Mouse (Mus musculus) midbrain, embryonic 14.5 days (tissue): ENCODE measurements around the gene Chka. TPM values are rescaled to one million over a fixed set of nuclear protein-coding genes. Genes with fewer than 3 reads are reported as not detected.

Experiments used
- ATAC-seq: fragments of 200-750 bp; cut with Nextera tagmentation; 2 replicates; pipeline ENCODE4 v1.8.0; 2017; ENCODE audit warnings: moderate number of reproducible peaks, moderate library complexity; ENCODE audit not compliant: low FRiP score, low TSS enrichment
- DNase-seq: peaks from one replicate; pipeline ENCODE4 v3.0.0-alpha.2; 2015
- H3K27ac ChIP-seq: fragments of 300-500 bp; sonication (generic); replicated peaks from 2 replicates; pipeline ENCODE4 v1.5.1; 2014; ENCODE audit warnings: mild to moderate bottlenecking, low read depth, low read length, moderate library complexity
- H3K27me3 ChIP-seq: fragments of 300-500 bp; sonication (generic); 2 replicates; pipeline ENCODE4 v1.6.1; 2014; ENCODE audit warnings: low read length, control low read depth, mixed read lengths; ENCODE audit not compliant: control insufficient read depth, insufficient read depth
- H3K36me3 ChIP-seq: fragments of 300-500 bp; sonication (generic); 2 replicates; pipeline ENCODE4 v1.6.1; 2014; ENCODE audit warnings: low read length, control low read depth; ENCODE audit not compliant: control insufficient read depth, insufficient read depth
- H3K4me1 ChIP-seq: fragments of 300-500 bp; sonication (generic); 2 replicates; pipeline ENCODE4 v1.6.1; 2014; ENCODE audit warnings: mild to moderate bottlenecking, antibody characterized with exemption, low read length, control low read depth; ENCODE audit not compliant: control insufficient read depth, insufficient read depth
- H3K4me2 ChIP-seq: fragments of 300-500 bp; sonication (generic); 2 replicates; pipeline ENCODE4 v1.6.1; 2014; ENCODE audit warnings: mild to moderate bottlenecking, low read length, moderate library complexity
- H3K4me3 ChIP-seq: fragments of 300-500 bp; sonication (generic); replicated peaks from 2 replicates; pipeline ENCODE4 v1.5.1; 2014; ENCODE audit warnings: low read depth, low read length
- H3K9ac ChIP-seq: fragments of 300-500 bp; sonication (generic); replicated peaks from 2 replicates; pipeline ENCODE4 v1.6.1; 2014; ENCODE audit warnings: mild to moderate bottlenecking, low read length, moderate library complexity
- H3K9me3 ChIP-seq: fragments of 300-500 bp; sonication (generic); 2 replicates; pipeline ENCODE4 v1.6.1; 2016; ENCODE audit warnings: low read length, control low read depth, mixed read lengths; ENCODE audit not compliant: control insufficient read depth
- WGBS: fragments of 180-500 bp; shearing (Covaris S2); extraction: QIAGEN DNeasy Blood & Tissue Kit; methylation state at CpG from one replicate; pipeline ENCODE4 v1.1.7; 2014; 5-methylcytosine and 5-hydroxymethylcytosine counted together
- polyA plus RNA-seq: library from polyadenylated mRNA; unstranded; fragments of >200 nt; fragmentation: Nextera tagmentation; extraction: Ambion mirVana; gene quantifications from 2 replicates; pipeline ENCODE4 v1.2.1, GENCODE M21; 2014

The Chka gene
- polyA plus RNA-seq, 1 experiment from 2014 or later: 51.8 TPM

- no peak for ATAC-seq
- no peaks in the 10 kb centered on the region for H3K27me3 ChIP-seq
- H3K27ac ChIP-seq: no peak overlapping the region
- 96% methylated on average over 4 of the region's 4 CpGs for WGBS
- H3K36me3 ChIP-seq: peaks cover 16% of the 10 kb centered on the region
- H3K9me3 ChIP-seq: no peaks in the 10 kb centered on the region
- H3K9ac ChIP-seq: no peak overlapping the region
- no peak for DNase-seq
- H3K4me2 ChIP-seq: no peak overlapping the region
- no peak overlapping the region for H3K4me3 ChIP-seq
- no peaks in the 10 kb centered on the region for H3K4me1 ChIP-seq
These were observed 48.0 kb downstream of the Chka start for GRCm38 (mm10) chr19:3899618-3900017.

- Histone ChIP-seq H3K4me1 (peaks cover 6% of the 10 kb centered on the region; the same call in 1 of the 2 replicates), H3K36me3 (peaks cover 2% of the 10 kb centered on the region; the same call in 1 of the 2 replicates), H3K4me2 (no peak overlapping the region), H3K9ac (no peak overlapping the region), H3K4me3 (no peak overlapping the region), H3K9me3 (no peaks in the 10 kb centered on the region), H3K27ac (no peak overlapping the region), H3K27me3 (peaks cover 5% of the 10 kb centered on the region; the same call in 1 of the 2 replicates)
- ATAC-seq (no peak), DNase-seq (no peak)
- 76% methylated on average over 12 of the region's 12 CpGs for WGBS
These were observed 51.4 kb downstream of the Chka start for GRCm38 (mm10) chr19:3902966-3903365.

GRCm38 (mm10) chr19:3903648-3904362 is 52.2 kb downstream of the Chka start:
- Histone ChIP-seq H3K9ac (no peak overlapping the region), H3K27ac (no peak overlapping the region), H3K4me3 (no peak overlapping the region), H3K36me3 (peaks cover 10% of the 10 kb centered on the region), H3K4me2 (no peak overlapping the region), H3K9me3 (no peaks in the 10 kb centered on the region), H3K27me3 (peaks cover 5% of the 10 kb centered on the region; the same call in 1 of the 2 replicates), H3K4me1 (peaks cover 6% of the 10 kb centered on the region; the same call in 1 of the 2 replicates)
- ATAC-seq (no peak), DNase-seq (no peak)
- WGBS: 53% methylated on average over 25 of the region's 25 CpGs

GRCm38 (mm10) chr19:3904363-3904675 is 52.7 kb downstream of the Chka start:
- H3K4me1 ChIP-seq: peaks cover 6% of the 10 kb centered on the region; the same call in 1 of the 2 replicates
- no peaks in the 10 kb centered on the region for H3K9me3 ChIP-seq
- 68% methylated on average over 10 of the region's 10 CpGs for WGBS
- H3K27ac ChIP-seq: no peak overlapping the region
- ATAC-seq: no peak
- no peak for DNase-seq
- H3K36me3 ChIP-seq: peaks cover 16% of the 10 kb centered on the region
- H3K4me3 ChIP-seq: no peak overlapping the region
- peaks cover 5% of the 10 kb centered on the region; the same call in 1 of the 2 replicates for H3K27me3 ChIP-seq
- no peak overlapping the region for H3K4me2 ChIP-seq
- H3K9ac ChIP-seq: no peak overlapping the region

GRCm38 (mm10) chr19:3905261-3905969 is 53.8 kb downstream of the Chka start:
- ATAC-seq (no peak), DNase-seq (no peak)
- 0 out of 2 replicates have a peak overlapping the region, but pooled peaks have one; percentile 17 for H3K4me2 ChIP-seq
- H3K4me3 ChIP-seq: no peak overlapping the region
- peaks cover 5% of the 10 kb centered on the region; the same call in 1 of the 2 replicates for H3K27me3 ChIP-seq
- H3K9me3 ChIP-seq: no peaks in the 10 kb centered on the region
- H3K4me1 ChIP-seq: peaks cover 6% of the 10 kb centered on the region; the same call in 1 of the 2 replicates
- peaks cover 26% of the 10 kb centered on the region for H3K36me3 ChIP-seq
- H3K27ac ChIP-seq: no peak overlapping the region
- 55% methylated on average over 6 of the region's 6 CpGs for WGBS
- no peak overlapping the region for H3K9ac ChIP-seq

- ATAC-seq: no peak
- Histone ChIP-seq H3K4me3 (peak overlapping the region; percentile 32), H3K36me3 (peaks cover 32% of the 10 kb centered on the region), H3K4me1 (peaks cover 6% of the 10 kb centered on the region; the same call in 1 of the 2 replicates), H3K27me3 (peaks cover 5% of the 10 kb centered on the region; the same call in 1 of the 2 replicates), H3K9ac (peak overlapping the region; percentile 46; the same call in 1 of the 2 replicates), H3K4me2 (peak overlapping the region; percentile 63), H3K27ac (no peak overlapping the region), H3K9me3 (no peaks in the 10 kb centered on the region)
- 46% methylated on average over 10 of the region's 10 CpGs for WGBS
- DNase-seq: no peak
These were observed 54.8 kb downstream of the Chka start for GRCm38 (mm10) chr19:3906326-3906725.

- H3K27ac ChIP-seq: no peak within 1 kb of the TSS
- 6% methylated on average over 36 of the region's 36 CpGs for WGBS
- peak; percentile 47 for ATAC-seq
These were observed 55.5 kb downstream of the Chka start, which contains the start of gene Tcirg1 for GRCm38 (mm10) chr19:3906795-3907786. TSS of gene Tcirg1 (minus strand) at chr19:3907133.

More at GRCm38 (mm10) chr19:3906795-3907786, 55.5 kb downstream of the Chka start, which contains the start of gene Tcirg1:
- Histone ChIP-seq H3K9ac (peak within 1 kb of the TSS; percentile 46), H3K4me3 (peak within 1 kb of the TSS; percentile 32), H3K4me2 (peak within 1 kb of the TSS; percentile 63), H3K4me1 (peaks cover 13% of the 10 kb centered on the region), H3K9me3 (no peaks in the 10 kb centered on the region), H3K36me3 (peaks cover 32% of the 10 kb centered on the region), H3K27me3 (peaks cover 5% of the 10 kb centered on the region; the same call in 1 of the 2 replicates)
- peak; percentile 60 for DNase-seq
